Mouse (Mus musculus): ENCODE results near the gene F11r.

GRCm38 (mm10) chr1:171454926-171455325 lies 17.6 kb downstream of the F11r start:
- TF ChIP-seq CTCF (conservative IDR thresholded peaks at IDR 0.05 in 1 of 2, IDR thresholded peaks at IDR 0.05 in 1 of 2; ENCODE audit: low read depth in 2 of 2, low read length in 2 of 2) (peak in 1 of 2 experiments; percentile 57; a peak in 3 of 4 replicates), MAX (IDR thresholded peaks at IDR 0.05; ENCODE audit: low read length) (no peak), MAFK (IDR thresholded peaks at IDR 0.05; ENCODE audit: insufficient replicate concordance, low read length) (no peak), EP300 (IDR thresholded peaks at IDR 0.05; ENCODE audit: low read length) (no peak), POLR2A (IDR thresholded peaks at IDR 0.05; ENCODE audit: low read depth, low read length) (no peak), HCFC1 (IDR thresholded peaks at IDR 0.05; ENCODE audit: low read depth, low read length) (no peak), NRF1 (IDR thresholded peaks at IDR 0.05; ENCODE audit: low read depth, low read length) (no peak), MEF2A (IDR thresholded peaks at IDR 0.05; ENCODE audit: borderline replicate concordance, low read depth, low read length) (no peak), MXI1 (IDR thresholded peaks at IDR 0.05; ENCODE audit: low read depth, low read length) (no peak), TBP (conservative IDR thresholded peaks at IDR 0.05; ENCODE audit: low read depth, low read length) (no peak)
